Mouse (Mus musculus): Measurements from ENCODE around the gene Pwwp2b.

- TF ChIP-seq CTCF (IDR thresholded peaks at IDR 0.05; ENCODE audit: control insufficient read depth, insufficient read depth, insufficient replicate concordance, low read depth, low read length) = no peak
- no peak for TF ChIP-seq POLR2A (IDR thresholded peaks at IDR 0.05; ENCODE audit: control insufficient read depth, low read depth, low read length)
These were observed 1.3 kb downstream of the Pwwp2b start for GRCm38 (mm10) chr7:139249406-139250210.
